Mouse (Mus musculus) myocyte (in vitro differentiated cells): ENCODE results near the gene Itga4.

Experiments
- CEBPB ChIP-seq: IDR thresholded peaks from 2 replicates; pipeline ENCODE4 v1.6.1; 2011; ENCODE audit warnings: mild to moderate bottlenecking, moderate library complexity; ENCODE audit not compliant: poor library complexity, insufficient read depth, severe bottlenecking
- SRF ChIP-seq: IDR thresholded peaks from one replicate; pipeline ENCODE4 v1.6.1; 2011; ENCODE audit warnings: low read depth; ENCODE audit not compliant: control insufficient read depth, insufficient read length
- TCF3 ChIP-seq: IDR thresholded peaks from one replicate; pipeline ENCODE4 v1.6.1; 2011; ENCODE audit warnings: low read depth, control low read depth; ENCODE audit not compliant: insufficient read length

DNA sequence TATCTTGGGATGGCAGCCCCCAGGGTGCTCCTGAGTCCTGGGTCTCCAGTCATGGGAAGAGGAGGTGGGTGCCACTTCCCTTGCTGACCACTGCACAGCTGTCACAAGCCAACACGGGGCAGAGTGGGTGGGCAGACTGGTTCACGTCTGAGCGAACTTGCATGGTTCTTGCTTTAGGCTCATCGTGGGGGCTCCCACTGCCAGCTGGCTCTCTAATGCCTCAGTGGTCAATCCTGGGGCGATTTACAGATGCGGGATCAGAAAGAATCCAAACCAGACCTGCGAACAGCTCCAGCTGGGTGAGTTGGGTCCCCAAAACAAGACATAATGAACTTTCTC is 744 bp downstream of the Itga4 start:
- TF ChIP-seq SRF (no peak), CEBPB (no peak), TCF3 (no peak)
